Mouse (Mus musculus) monocyte, adult 5-6 weeks (primary cell): ENCODE data around the gene Lypd8. TPM values are rescaled to one million over a fixed set of nuclear protein-coding genes. Genes with fewer than 3 reads are reported as not detected.
"Not testable (repeated sequence)": the region's sequence is repeated elsewhere in the genome, so short reads cannot be mapped to it uniquely, and the experiment has no call there.

ENCODE experiments used
- ATAC-seq: fragments of 153-309, 156-312 bp; replicated peaks from 2 replicates; pipeline ENCODE4 v1.8.0; 2017; ENCODE audit warnings: mild to moderate bottlenecking; ENCODE audit not compliant: low TSS enrichment, insufficient number of reproducible peaks, severe bottlenecking, poor library complexity, low FRiP score
- total RNA-seq: library from RNA; stranded (forward); fragments of 200-1000, 200-491, 200-594 nt; gene quantifications from 3 replicates; pipeline ENCODE4 v1.2.3, GENCODE M21; 2017

Gene Lypd8
- total RNA-seq = not detected in 3 replicates

- ATAC-seq = no peak
These were observed at the start of gene Lypd8 for GRCm38 (mm10) chr11:58378763-58379278. Gene Lypd8 (plus strand): TSS chr11:58379043.

- no peak for ATAC-seq
These were observed 49.0 kb upstream of the Lypd8 start for GRCm38 (mm10) chr11:58329906-58330275.

GRCm38 (mm10) chr11:58330276-58331148 is 48.3 kb upstream of the Lypd8 start, which contains the start of the genes Zfp672 and Sh3bp5l:
Gene Zfp672 (minus strand): TSS chr11:58330339.
Gene Sh3bp5l (plus strand): TSS chr11:58330724.
- peak; percentile 85 for ATAC-seq

- ATAC-seq = no peak
These were observed 47.7 kb upstream of the Lypd8 start for GRCm38 (mm10) chr11:58331149-58331495.

- ATAC-seq = no peak
These were observed 47.3 kb upstream of the Lypd8 start for GRCm38 (mm10) chr11:58331546-58331945.

GRCm38 (mm10) chr11:58334746-58335145 is 44.1 kb upstream of the Lypd8 start:
- no peak for ATAC-seq

GRCm38 (mm10) chr11:58346745-58347144 is 32.1 kb upstream of the Lypd8 start:
- no peak for ATAC-seq

- ATAC-seq = no peak
These were observed 28.2 kb upstream of the Lypd8 start for GRCm38 (mm10) chr11:58350628-58351027.

GRCm38 (mm10) chr11:58351179-58351578 is 27.7 kb upstream of the Lypd8 start:
- ATAC-seq = no peak

- ATAC-seq = no peak
These were observed 25.9 kb upstream of the Lypd8 start for GRCm38 (mm10) chr11:58352681-58353548.

- ATAC-seq = no peak
These were observed 25.1 kb upstream of the Lypd8 start for GRCm38 (mm10) chr11:58353709-58354108.

- ATAC-seq = no peak
These were observed 24.4 kb upstream of the Lypd8 start for GRCm38 (mm10) chr11:58354476-58354875.

GRCm38 (mm10) chr11:58354927-58355326 is 23.9 kb upstream of the Lypd8 start:
- ATAC-seq = no peak

- ATAC-seq = no peak
These were observed 21.8 kb upstream of the Lypd8 start for GRCm38 (mm10) chr11:58357042-58357441.

- ATAC-seq = no peak
These were observed 20.9 kb upstream of the Lypd8 start for GRCm38 (mm10) chr11:58357844-58358534.

GRCm38 (mm10) chr11:58362562-58362961 is 16.3 kb upstream of the Lypd8 start:
- not testable (repeated sequence) for ATAC-seq

GRCm38 (mm10) chr11:58364454-58364853 is 14.4 kb upstream of the Lypd8 start:
- ATAC-seq = no peak

- ATAC-seq = not testable (repeated sequence)
These were observed 12.7 kb upstream of the Lypd8 start for GRCm38 (mm10) chr11:58366191-58366590.

GRCm38 (mm10) chr11:58377273-58377672 is 1.6 kb upstream of the Lypd8 start:
- ATAC-seq = no peak
